Mouse (Mus musculus) adrenal gland (tissue): ENCODE results near the gene Ppm1n.

ENCODE experiments used
- intact Hi-C: fragments of 180-260 bp; cut with DNase I; formaldehyde crosslinking; loops from one replicate; pipeline ENCODE4 v1.15.1; 2025
- long read RNA-seq, 2 experiments: library from polyadenylated mRNA; unstranded; transcript quantifications; one replicate each; pipeline ENCODE4 v2.0.0; 2020; ENCODE audit warnings: borderline replicate concordance in 1 of 2; ENCODE audit not compliant: insufficient replicate concordance in 1 of 2

Gene Ppm1n
- long read RNA-seq, experiment 1: 0 reads
- long read RNA-seq, experiment 2: 0 reads

GRCm38 (mm10) chr7:19279581-19280114, at the start of gene Ppm1n:
Gene Ppm1n (minus strand): TSS chr7:19280064.
- intact Hi-C loops: no loop called here

DNA sequence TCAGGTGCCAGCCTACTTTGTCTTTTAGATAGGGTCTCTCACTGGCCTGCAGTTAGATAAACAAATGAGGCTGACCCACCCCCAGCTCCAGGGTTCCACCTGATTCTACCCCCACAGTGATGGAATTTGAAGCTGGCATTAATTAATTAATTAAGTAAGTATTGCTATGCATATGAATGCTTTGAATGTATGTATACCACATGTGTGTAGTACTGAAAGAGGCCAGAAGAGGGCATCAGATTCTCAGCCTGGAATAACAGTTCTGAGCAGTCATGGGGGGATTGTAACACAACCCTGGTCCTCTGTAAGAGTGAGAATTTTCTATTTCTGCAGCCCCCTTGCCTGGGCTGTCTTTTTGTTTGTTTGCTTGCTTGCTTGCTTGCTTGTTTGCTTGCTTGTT, 48.6 kb upstream of the Ppm1n start:
- intact Hi-C loops: no loop called here

DNA sequence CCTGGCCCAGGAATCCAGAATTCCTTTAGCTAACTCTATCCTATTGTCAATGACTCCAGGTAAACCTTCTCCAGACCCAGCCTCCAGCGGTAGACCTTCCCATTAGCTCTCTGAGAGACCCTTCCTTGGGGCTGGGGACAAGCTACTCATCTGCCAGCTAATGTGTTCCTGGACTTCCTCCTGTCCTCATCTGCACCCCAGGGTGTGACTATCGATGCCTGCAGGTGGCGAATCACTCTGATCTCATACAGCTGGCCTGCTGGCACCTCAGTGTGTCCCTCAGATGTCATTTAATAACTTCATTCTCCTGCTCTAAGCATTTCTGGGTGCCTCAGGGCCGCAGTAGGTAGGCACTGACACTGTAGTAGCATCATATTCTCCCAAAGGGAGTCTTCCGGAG, 47.9 kb upstream of the Ppm1n start:
- intact Hi-C loops: no loop called here

GRCm38 (mm10) chr7:19327128-19327527, 47.3 kb upstream of the Ppm1n start:
- intact Hi-C loops: no loop called here

DNA sequence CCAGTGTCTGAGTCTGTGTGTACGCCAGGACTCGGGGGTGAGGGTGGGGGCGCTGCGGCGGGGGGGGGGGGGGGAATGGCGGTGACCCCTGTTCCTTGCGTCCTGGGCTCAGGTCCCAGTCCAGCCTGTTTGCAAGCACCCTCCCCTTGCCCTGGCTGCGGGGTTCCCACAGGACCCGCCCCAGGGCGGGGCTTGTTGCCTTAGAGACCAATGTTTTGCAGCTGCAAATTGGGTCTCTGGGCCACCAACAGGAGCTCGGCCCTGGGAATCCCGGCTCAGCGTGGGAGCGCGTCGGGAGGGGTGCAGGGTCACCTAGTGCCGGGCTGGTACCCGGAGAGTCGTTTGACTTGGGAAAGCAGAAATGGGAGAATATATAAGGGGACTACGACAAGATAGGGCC, 46.5 kb upstream of the Ppm1n start:
- intact Hi-C loops: no loop called here

GRCm38 (mm10) chr7:19325262-19326199, 45.7 kb upstream of the Ppm1n start:
- intact Hi-C loops: no loop called here

- intact Hi-C loops: no loop called here
These were observed 44.4 kb upstream of the Ppm1n start for GRCm38 (mm10) chr7:19324221-19324620.

DNA sequence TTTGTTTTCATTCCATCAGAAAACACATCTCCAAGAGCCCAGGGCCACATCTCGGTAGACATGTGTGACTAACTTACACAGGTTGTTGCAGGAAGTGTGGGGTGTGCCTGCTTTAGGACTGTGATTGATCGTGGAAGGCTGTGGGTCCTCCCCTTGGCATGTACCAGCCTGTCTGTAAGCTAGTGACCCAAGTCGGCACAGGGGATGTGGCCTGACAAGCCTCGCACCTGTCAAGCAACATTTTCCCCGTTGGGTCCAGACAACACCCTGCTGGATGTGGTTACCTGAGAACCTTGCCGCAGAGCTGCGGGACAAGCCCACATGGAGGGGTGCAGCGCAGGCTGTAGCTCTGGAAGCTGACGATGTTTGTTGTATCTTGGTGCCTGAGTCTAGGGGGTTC, 42.6 kb upstream of the Ppm1n start:
- intact Hi-C loops: no loop called here

DNA sequence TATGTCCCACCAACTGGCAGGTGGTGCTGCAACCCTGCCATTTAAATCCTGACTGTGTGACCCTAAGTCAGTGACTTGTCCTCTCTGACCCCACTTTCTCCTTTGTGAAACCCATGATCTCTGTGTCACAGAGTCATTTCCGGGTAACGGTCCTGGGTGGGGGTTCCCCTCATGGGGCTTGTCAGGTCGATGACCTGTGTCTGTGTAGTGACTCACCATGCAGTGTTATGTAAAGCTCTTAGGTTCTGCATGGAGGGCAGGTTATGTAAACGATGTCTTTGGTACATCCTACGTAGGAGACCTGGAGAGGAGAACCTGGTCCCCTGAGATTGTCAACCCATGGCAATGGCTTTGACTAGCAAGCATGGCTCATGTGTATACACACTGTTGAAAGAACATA, 41.6 kb upstream of the Ppm1n start:
- intact Hi-C loops: no loop called here

DNA sequence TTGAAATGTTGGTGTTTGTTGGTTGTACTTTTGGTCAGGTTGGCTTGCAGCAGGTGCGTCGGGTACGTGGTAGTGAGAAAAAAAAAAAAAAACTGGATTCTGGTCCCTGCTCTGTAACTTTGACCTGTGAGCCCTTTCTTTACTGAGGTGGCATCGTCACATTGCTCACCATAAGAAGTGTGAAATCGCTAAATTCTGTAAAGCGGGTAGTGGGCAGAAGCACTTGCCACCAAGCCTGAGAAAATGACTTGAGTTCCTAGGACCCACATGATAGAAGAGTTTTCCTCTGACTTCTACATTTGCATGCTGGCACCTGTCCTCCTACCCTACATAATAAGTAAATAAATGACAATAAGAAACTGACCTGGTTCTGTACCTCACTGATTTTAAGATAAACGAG, 40.8 kb upstream of the Ppm1n start:
- intact Hi-C loops: no loop called here

DNA sequence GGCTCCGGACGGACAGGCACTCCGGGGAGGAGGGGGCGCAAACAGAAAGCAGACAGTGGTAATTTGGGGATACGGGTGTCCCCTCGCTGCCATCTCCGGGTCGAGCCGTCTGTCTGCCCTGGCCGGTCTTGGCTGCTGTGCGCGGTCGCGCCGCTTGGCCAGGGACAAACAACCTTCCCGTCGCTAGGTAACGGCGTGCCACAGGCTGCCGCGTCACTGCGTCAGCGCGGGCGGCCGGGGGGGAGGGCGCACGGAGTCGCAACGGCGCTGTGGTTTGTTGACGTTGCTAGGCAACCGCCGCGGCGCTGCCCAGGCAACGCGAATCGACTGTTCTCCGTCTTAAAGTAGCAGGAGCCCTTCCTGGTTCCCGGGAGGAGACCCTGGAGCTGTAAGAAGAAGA, 40.0 kb upstream of the Ppm1n start:
- intact Hi-C loops: no loop called here

- intact Hi-C loops: no loop called here
These were observed 39.6 kb upstream of the Ppm1n start for GRCm38 (mm10) chr7:19319458-19319857.

GRCm38 (mm10) chr7:19318676-19319075, 38.8 kb upstream of the Ppm1n start:
- intact Hi-C loops: no loop called here

DNA sequence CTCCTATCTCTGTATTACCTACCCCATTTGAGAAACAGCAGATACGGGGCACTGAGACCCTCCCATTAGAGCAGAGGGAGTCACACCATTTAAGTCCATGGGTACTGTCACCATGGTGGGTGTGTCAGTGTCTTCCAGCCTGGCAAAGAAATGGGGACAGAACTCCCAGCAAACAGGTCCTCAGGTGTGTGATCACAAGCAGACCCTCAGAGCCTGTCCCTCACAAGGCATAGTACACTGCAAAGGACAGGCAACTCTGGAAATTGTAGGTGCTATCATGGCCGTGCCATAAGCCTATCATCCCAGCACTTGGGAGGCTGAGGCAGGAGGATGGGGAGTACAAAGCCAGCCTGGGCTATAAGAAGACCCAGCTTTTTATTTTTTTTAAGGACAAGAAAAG, 38.3 kb upstream of the Ppm1n start:
- intact Hi-C loops: no loop called here

- intact Hi-C loops: no loop called here
These were observed 36.7 kb upstream of the Ppm1n start for GRCm38 (mm10) chr7:19316451-19317161.

GRCm38 (mm10) chr7:19314033-19314432, 34.2 kb upstream of the Ppm1n start:
- intact Hi-C loops: no loop called here

- intact Hi-C loops: no loop called here
These were observed 32.1 kb upstream of the Ppm1n start for GRCm38 (mm10) chr7:19311991-19312390.

- intact Hi-C loops: no loop called here
These were observed 30.2 kb upstream of the Ppm1n start, which contains the start of gene Fosb for GRCm38 (mm10) chr7:19309884-19310641. Gene Fosb (minus strand): TSS chr7:19310051.

DNA sequence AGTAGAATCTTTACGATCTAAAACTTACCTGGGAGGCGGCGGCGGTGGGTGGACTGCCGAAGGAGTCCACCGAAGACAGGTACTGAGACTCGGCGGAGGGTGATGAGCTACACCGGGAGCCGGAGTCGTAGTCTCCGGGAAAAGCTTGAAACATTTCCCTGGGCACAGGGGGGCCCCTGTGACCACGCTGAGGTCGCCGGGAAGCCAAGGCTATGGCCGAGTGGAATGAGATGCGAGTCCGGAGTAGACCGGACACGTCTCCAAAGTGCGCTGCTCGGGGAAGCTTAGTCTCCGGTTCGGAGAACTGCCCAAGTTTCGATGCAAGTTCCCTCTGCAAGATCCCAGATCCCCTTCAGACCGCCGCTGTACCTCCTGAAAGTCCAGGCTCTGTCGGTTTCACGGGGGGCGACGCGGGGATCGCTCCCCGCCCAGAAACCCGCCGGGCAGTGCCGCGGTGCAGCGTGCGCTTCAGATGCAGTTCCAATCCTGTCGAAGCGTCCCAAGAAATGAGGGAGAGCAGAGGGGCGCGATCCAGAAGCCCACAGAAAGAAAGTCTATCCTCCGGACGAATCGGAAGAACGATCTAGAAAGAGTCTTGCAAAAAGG, 29.5 kb upstream of the Ppm1n start:
- intact Hi-C loops: no loop called here

DNA sequence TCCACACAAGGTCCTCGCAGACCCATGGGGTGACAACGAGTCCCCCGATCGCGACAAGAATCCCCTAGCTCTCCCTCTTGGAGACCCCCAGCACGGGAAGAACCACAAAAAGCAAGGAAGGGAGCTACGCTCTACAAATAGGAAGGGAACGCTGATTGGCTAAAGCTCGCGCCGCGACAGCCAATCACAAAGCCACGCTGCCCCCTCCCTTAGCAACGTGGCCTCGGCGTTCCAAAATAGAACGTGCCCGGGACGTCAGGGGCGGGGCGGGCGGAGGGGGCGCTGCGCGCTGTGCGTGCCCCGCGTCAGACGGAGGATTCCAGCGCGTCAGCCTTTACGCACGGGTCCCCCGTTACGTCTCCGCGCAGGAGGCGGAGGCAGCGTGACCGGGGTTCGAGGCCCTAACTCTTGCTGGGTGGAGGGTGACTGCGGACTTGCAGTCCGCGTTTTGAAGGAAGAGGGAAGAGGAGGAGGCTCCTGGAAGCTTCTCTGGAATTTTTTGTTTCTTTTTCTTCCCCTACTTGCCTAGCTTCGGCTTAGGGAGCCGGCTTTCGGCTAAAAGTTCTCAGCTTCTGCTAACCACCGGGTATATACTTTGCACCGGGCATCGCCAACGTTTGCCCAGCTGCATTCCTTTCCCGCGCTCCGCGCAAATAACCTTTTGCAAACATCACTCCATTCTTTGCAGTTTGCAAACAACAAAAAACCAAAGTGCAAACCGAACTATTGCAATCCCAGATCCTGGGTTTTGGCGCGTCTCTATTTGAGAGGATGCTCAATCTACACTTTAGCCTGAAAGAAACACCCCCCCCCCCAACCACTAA, 28.8 kb upstream of the Ppm1n start:
- intact Hi-C loops: no loop called here
